Mouse (Mus musculus) ovary, postnatal 36 days (tissue): Measurements from ENCODE around the gene Ift140.

Source experiments
- DNase-seq: peaks from one replicate; pipeline ENCODE4 v3.0.0; 2022; ENCODE audit warnings: low spot score, mixed read lengths

Ift140 gene

DNA sequence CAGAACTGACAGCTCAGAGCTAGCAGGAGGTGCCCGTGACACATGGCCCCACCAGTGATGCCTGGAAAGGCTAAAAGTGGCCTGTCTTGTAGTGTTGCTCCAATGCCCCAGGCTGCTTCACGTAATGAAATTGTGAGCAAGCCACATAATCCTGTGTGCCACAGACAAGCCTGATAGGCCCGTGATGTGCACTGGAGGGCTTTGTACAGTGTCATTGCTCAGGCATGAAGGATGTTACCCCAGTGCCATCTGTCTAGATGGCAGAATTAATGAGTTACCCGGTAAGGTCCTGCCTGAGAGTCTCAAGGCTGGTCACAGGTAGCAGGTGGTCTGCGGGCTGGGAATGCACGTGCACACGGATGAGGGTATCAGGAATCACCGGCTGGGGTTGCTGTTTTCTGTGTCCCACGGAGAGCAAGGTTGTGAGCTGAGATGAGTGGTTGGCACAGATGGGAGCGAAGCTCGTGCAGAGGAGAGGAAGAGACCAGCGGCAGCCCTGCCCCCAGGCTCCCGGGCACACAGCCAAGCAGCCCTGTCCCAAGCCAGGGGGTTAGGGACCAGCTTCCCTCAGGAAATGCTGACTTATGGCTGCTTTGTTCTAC is 62.0 kb downstream of the Ift140 start:
- DNase-seq: peak; percentile 67

DNA sequence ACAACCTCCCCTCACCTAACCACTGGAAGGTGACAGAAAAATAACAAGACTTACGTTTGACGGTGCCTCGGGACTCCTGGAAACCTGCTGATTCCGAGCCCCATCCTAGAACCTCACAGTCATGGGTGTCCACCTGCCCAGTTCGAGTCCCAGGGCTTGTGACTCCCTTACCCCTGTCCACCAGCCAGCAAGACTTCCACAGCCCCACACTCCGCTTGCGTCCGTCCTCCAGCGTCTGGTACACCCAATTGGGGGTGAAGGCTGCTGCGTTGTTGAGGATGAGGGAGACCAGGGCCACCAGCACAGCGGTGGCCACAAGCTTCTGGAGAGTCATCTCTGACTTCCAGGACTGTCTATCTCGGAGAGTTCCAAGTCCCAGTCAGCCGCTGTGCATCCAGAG is 64.3 kb downstream of the Ift140 start:
- no peak for DNase-seq

DNA sequence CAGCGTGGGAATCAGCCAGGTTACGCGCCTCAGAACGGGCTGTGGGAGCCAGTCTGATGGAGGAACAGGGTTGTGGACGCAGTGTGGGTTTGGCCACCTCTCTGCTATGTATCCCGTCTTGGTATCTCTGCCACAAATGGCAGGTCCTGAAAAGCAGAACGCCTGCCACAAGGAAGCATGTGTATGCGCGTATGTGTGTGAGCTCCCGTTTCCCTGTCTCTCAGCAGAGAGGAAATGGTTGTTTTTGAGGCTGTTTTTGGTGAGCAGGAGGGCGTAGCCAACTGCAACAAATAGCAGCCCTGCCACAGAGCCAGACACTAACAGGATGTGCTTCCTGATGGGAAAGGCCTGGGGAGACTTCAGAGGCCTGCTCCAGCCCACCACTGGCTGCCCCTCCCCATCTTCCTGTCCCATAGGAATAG is 65.1 kb downstream of the Ift140 start:
- no peak for DNase-seq

DNA sequence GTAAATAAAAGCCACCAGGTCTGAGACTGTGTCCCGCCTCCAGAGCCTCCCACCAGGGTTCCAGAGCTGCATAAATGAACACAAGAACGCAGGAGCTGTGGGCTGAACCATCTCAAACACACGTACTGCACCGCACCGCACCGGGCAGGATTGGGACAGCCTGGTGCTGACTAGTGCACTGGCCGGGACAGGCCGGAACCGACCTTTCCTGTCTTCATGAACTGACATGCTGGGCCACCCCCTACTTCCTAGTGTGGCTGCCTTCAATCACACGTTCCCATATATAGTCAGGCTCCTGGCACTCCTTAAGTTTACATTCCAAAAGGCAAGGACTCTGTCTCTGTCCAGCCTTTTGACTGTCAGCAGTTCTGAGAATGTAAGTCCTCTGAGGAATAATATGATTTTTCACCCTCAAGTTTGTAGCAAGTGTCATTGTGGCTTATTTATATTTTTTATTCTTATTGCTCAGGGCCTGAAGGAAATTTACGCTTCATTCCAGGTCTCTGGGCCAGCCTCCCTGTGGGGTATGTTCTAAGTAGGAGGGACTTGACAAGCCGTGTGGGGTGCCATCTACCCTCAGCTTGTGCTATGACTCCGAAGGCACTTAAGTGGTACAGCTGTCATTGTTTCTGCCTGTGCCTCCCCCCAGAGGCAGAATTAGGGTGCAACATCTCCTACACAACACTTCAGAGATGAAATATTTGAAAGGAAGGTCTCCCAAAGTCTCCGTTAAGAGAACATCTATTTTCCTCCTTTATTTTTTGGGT is 66.4 kb downstream of the Ift140 start:
- no peak for DNase-seq

DNA sequence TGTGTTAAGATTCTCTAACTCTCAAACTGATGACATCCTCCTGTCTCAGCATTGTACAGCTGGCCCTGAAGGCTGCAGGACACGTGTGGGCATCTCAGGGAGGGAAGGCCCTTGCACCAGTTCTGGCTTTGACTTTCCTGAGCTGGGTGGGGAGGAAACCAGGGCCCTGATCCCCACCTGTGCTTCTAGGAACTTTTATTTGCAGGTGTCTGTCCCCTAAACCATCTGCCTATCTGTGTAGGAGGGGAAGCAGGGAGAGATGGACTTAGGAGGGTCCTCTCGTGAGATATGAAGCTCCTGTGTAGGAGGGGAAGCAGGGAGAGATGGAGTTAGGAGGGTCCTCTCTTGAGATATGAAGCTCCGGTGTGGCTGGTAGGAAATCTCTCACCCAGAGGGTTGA is 67.0 kb downstream of the Ift140 start:
- DNase-seq: no peak

DNA sequence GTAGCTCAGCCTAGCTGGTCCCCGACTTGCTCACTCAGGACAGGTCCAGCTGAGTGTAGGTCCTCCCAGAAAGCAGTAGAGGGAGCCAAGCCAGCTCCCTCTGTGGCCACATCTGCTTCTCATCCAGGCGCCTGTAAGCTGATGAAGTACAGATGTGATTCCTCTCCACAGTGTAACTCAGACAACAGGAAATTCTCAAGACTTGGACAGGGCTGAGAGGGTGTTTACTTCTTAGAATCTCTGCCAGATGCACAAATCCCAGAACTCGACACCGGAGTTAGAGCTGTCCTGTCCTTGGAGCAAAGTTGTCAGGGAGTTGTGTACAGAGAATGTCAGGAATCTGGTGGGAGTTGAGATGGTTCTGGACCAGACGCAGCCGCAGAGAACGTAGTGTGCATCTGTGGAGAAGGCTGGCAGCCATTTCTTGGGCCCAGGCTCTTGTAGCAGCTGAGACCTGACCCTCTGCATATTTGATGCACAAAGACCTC is 67.6 kb downstream of the Ift140 start, which contains the start of gene Tmem204:
Tmem204 (minus strand) TSS at position 148 of the 488 bp plus-strand sequence.
- DNase-seq: peak; percentile 40

DNA sequence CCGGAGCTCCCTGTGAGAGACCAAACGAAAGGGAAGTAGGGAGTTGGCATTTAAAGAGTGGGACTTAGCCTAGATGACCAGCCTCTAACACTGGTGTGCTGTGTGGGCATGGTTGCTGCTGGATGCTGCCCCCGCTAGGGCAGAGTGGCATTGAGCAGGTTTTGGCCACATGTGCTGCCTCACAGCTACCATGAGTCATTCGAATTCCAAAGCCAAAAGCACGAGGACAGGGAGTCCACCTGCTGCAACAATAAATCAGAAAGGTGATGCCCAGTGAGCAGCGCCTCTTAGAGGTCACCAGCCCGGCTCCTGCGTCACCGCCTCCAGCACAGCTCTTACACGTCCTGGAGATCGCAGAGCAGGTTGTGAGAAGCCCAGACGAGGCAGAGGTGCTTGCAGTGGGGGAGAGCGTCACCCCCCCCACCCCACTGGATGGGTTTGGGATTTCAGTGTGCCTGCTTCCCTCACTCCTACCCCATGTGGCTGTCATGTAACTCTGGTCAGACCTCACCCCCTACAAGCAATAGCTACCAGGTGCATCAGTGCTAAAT is 69.0 kb downstream of the Ift140 start:
- DNase-seq: no peak

DNA sequence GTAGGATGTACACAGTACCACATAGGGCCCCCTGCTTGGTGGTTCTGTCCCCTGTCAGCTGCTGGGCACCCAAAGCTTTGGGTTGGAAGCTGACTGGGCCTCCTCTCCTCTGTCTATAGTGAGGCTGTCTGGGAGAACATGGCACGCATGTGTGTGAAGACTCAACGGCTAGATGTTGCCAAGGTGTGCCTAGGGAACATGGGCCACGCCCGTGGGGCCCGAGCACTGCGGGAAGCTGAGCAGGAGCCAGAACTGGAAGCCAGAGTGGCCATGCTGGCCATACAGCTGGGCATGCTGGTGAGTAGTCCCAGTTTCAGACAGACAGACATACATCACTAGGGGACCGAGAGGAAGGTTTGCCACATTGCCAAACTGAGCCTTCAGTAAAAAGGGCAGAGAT is 70.8 kb downstream of the Ift140 start:
- no peak for DNase-seq

DNA sequence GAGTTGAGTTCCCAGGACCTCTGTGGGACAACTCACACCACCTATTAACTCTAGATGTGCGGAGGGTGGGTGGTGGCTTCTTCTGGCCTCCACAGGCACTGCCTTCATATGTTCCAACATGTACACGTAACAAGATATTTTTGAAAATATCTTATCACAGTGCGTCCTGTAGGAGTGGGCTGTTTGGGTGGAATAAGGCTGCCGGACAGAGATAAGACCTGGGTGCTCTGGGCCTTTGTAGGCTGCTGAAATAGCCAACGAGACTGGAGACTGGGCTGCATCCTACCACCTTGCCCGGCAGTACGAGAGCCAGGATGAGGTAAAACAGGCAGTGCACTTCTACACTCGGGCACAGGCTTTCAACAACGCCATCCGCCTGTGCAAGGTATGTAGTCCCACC is 73.3 kb downstream of the Ift140 start:
- DNase-seq: no peak

DNA sequence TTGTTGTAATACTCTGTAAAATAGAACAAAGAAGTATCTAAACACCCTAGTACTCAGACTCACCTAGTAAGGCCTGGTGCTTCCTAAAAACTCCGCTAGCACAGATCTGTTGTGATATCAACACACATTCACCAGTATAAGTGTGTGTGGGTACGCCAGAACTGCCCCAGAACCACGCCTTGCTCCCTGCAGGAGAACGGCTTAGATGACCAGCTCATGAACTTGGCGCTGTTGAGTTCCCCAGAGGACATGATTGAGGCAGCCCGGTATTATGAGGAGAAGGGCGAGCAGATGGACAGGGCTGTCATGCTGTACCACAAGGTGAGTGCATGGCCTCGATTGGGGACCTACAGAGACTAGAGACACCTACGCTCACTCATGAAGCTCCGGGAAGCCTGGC is 74.6 kb downstream of the Ift140 start:
- DNase-seq: no peak

DNA sequence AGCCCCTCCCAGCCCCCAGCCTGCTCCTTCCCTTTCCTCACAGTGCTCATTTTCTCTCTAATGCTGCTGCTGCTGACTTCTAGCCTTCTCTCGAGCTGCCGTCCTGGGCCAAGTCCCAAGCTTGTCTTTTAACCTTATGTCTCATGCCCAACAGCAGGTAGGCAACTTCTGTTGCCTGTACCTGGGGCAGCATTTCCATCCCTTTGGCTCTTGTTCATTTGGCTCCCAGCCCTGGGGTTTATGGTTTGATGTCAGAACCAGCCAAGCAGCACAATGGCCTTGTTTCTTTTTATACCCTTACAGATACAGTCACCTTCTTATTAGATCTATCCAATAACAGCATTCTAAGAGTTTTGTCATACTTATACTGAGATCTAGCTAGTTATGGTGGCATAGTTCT is 80.3 kb downstream of the Ift140 start:
- DNase-seq: no peak

DNA sequence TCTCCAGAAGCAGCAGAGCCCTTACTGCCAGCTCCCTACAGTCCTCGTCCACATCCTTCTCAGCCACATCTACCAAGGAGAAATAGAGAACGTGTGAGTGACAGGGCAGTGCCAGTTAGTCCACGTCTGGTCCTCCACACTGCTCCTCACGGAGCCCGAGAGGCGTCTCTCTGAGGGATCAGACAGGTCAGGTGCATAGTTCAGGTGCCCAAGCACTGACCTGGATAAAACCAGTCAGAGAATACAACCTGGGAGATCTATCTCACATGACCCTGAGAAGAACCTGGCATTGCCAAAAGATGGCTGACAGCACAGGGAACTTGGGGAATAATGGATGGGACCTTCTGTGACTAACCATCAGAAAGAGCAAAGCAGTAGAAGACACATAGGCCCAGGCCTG is 84.2 kb downstream of the Ift140 start:
- DNase-seq: no peak

DNA sequence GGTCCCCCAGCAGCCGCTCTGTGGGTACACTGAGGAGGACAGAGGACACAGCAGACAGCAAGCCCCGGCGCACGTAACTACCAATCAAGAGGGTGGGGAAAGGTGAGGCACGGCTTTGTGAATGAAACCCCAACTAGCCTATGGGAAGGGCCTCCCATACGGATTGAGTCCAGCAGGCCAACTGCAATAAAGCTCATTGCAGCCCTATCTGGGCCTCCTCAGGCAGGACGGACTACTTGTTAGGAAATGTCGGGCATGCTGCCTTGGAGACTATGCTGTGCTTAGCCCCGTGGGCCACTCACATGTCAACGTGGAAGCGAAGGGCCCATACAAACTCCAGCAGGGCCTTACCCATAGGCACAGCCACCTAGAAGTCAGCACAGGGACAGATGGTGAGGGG is 85.5 kb downstream of the Ift140 start:
- no peak for DNase-seq

DNA sequence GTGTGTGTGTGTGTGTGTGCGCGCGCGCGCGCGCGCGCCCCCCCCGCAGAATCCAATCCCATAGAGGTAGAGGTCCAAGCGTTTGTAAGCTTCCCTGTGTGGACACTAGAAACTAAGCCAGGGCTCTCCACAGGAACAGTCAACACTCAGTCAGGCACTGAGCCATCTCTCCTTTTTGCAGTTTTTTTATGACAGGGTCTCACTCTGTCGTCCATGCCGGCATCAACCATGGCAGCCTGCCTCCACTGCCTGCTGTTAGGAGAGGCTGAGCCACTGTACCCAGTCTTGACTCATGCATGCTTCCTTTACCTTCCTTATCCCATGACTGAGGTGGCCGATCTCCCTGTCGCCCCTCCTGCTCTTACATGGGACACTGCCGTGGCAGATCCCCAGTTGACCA is 91.9 kb downstream of the Ift140 start:
- DNase-seq: no peak

DNA sequence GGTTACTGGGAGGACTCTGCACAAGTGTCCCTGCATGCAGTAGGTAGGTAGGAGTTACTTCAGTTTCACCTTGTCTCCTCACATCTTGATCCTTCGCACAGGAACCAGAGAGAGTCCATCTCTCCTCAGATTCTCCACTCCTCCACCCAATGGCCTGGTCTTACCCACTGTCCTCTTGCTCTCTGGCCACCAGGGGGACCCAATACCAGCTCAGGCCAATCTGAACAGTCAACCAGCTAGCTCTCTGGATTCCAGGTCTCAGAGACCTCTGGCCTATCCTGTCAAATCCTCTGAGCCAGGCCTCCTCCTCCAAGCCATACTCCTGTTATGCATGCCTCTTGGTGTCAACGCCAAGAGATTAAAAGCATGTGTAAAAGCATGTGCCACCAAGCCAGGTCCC is 93.7 kb downstream of the Ift140 start:
- peak; percentile 25 for DNase-seq

DNA sequence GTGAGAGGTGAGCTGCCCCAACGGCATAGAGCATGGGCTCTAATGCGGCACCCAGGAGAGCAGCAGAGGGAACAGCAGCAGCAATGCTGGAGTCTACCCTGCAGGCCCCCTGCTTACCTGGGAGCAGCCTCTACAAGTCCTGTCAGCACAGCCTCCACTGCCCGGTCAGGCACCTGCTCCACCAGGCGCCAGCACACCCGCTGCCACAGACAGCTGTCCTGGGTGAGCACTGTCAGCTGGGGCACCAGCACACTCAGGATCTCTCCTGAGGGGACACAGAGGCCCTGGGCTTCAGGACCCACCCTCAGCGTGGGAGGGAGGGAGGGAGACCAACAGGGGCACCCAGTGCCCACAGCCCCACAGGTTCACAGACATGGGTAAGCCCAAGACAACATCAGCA is 94.7 kb downstream of the Ift140 start:
- no peak for DNase-seq

DNA sequence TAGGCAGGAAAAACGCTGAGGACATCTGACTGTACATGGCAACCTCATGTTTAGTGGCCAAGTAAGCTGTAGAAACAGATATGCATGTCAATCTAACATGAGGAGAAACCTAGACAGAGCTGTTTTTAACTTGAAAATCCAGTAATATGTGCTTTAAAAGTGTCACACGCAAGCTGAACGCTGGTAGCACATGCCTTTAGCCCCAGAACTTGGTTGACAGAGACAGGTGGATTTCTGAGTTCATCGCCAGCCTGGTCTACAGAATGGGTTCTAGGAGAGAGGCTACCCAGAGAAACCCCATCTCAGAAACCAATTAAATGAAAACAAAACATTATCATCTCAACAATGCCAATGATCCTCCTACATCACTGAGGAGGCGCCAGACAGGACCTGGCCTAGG is 95.3 kb downstream of the Ift140 start:
- no peak for DNase-seq

DNA sequence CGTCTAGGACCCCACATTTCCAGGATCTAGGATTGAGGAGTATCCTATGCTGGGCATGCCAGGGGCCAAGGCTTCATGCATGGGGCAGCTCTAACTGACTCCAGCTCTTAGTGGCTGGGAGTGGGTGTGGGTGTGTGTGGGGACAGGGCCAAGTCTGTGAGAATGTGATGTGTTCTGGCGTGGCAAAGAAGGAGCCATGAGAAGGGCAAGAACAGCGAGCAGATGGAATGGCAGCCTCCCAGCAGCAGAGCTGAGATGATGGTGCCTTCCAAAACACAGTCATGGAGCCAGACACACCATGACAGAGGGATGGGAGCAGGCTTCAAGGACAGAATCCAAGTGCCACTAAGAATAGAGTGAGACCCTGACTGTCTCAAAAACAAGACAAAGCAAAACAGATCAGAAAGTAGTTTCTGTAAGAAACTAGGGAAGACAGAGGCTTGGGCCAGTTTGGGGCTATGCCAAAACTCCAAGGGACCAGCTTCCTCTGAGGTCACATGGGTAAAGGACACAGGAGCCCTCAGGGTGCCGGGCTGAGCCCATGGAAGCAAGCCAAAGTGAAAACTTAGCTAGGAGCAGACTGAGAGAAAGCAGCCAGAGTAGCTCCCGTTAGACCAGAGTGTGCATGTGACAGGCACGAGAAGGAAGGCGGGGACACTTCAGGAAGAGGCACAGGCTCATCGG is 96.0 kb downstream of the Ift140 start:
- peak; percentile 23 for DNase-seq

DNA sequence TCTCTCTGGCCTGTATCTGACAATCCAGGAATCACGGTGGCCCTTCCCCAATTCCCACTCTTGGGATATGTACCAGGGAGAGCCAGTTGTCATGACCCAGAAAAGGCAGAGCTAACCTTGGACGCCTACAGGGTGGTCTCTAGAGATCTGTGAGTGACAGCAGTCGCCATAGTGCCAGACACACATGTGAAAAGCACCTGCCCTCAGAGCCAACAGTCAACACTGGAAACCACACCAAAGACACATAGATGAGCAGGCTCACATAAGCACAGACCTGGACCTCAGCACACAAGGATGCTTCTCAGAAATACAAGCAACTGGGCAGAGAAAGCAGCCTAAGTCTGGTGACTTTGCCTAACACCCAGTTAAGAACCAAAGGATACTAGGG is 96.5 kb downstream of the Ift140 start:
- DNase-seq: no peak

DNA sequence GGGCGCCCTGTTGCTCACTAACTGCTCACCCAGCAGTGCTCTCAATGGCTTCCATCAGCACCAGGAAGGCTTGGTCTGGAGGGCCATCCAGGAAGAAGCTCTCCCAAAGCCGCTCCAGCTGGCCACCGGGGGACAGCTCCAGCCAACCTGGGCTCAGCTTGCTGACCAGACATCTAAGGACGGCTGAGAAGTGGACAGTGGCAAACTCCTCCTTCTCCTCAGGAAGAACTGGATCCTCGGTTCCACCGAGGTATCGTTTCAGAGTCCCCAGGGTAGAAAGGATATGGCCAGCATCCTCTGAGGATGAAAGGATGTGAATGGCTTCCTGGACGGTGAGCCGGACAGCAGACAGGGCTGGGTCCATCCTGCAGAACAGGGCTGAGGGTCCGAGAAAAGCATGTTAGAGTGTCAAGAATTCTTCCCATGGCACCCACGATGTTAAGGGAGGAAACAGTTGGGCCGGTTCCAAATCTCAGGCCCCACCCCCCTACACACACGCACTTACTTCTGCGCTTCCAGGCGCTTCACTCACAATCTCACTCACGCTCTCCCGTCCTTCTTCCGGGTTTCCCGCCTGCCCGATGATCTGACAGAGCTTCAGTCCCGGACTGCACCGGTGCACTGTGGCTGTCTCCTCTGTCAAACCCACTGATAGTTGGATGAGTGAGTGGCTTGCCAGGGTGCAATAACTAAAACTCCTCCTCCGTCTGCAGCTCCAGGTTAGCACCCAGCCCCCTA is 99.2 kb downstream of the Ift140 start:
- DNase-seq: no peak

DNA sequence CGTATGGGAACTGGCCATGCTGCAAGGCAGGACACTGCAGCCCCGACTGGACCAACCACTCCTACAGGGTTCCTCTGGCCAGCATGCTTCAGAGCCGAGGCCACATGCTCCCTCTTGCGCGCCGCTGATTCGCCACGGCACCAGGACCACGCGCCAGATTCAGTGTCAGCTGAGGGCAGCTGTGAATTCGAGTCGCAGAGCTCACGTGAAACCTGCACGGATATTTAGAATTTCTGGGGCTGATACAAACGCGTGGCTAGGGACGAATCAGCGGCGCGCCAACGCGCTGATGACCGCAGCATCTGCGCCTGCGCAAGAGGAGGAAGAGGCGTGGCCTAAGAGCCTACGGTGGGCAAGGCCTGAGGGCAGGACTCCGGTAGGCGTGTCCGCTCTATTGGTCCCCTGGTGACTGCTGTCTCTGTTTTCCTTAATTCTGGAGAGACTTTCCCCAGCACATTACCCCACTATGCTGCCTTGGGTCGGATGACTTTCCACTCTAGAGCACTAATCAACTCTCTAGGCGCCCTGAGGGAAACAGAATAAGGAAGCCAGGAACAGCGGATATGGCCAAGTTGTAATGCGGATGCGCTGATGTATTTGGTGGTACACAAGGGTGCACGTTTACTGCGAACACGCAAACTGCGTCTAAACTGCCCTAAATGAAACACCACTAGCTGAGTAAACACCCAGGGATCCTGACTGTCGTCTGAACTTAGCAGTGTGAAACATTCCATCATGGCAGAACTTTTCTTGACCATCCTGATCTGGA is 100.0 kb downstream of the Ift140 start, which contains the start of gene Telo2:
Telo2 (minus strand) TSS at position 304 of the 769 bp plus-strand sequence.
- DNase-seq: peak; percentile 93
